Mouse (Mus musculus): ENCODE results near the gene 9930021J03Rik. TPM values are rescaled to one million over a fixed set of nuclear protein-coding genes. Genes with fewer than 3 reads are reported as not detected.

Gene 9930021J03Rik
- polyA plus RNA-seq, 1 experiment, result not detected

GRCm38 (mm10) chr19:29753939-29754338 lies 51.9 kb downstream of the 9930021J03Rik start:
- Histone ChIP-seq H3K27ac (ENCODE audit: insufficient read depth, low read depth, low read length) (no peak overlapping the region), H3K4me3 (ENCODE audit: insufficient read depth, low read depth, low read length) (no peak overlapping the region), H3K4me1 (ENCODE audit: control insufficient read depth, insufficient read depth, low read length) (no peaks in the 10 kb centered on the region)
- TF ChIP-seq POLR2A (IDR thresholded peaks at IDR 0.05; ENCODE audit: insufficient read depth, low read depth, low read length) (no peak), CTCF (IDR thresholded peaks at IDR 0.05; ENCODE audit: insufficient read depth, low read depth, low read length) (no peak)
- 84% methylated on average over 2 of the region's 2 CpGs for WGBS

GRCm38 (mm10) chr19:29750994-29751393 lies 54.8 kb downstream of the 9930021J03Rik start:
- Histone ChIP-seq H3K4me1 (ENCODE audit: control insufficient read depth, insufficient read depth, low read length) (no peaks in the 10 kb centered on the region), H3K27ac (ENCODE audit: insufficient read depth, low read depth, low read length) (no peak overlapping the region), H3K4me3 (ENCODE audit: insufficient read depth, low read depth, low read length) (no peak overlapping the region)
- WGBS, result 96% methylated on average over 3 of the region's 3 CpGs
- no peak for TF ChIP-seq POLR2A (IDR thresholded peaks at IDR 0.05; ENCODE audit: insufficient read depth, low read depth, low read length)
- no peak for TF ChIP-seq CTCF (IDR thresholded peaks at IDR 0.05; ENCODE audit: insufficient read depth, low read depth, low read length)

GRCm38 (mm10) chr19:29743531-29743930 lies 62.3 kb downstream of the 9930021J03Rik start:
- no peak overlapping the region for H3K27ac ChIP-seq (ENCODE audit: insufficient read depth, low read depth, low read length)
- TF ChIP-seq CTCF (IDR thresholded peaks at IDR 0.05; ENCODE audit: insufficient read depth, low read depth, low read length) (no peak), POLR2A (IDR thresholded peaks at IDR 0.05; ENCODE audit: insufficient read depth, low read depth, low read length) (no peak)
- 85% methylated on average over 5 of the region's 5 CpGs for WGBS
- no peaks in the 10 kb centered on the region for H3K4me1 ChIP-seq (ENCODE audit: control insufficient read depth, insufficient read depth, low read length)
- no peak overlapping the region for H3K4me3 ChIP-seq (ENCODE audit: insufficient read depth, low read depth, low read length)

- Histone ChIP-seq H3K4me3 (ENCODE audit: insufficient read depth, low read depth, low read length) (no peak overlapping the region), H3K27ac (ENCODE audit: insufficient read depth, low read depth, low read length) (no peak overlapping the region), H3K4me1 (ENCODE audit: control insufficient read depth, insufficient read depth, low read length) (no peaks in the 10 kb centered on the region)
- no peak for TF ChIP-seq POLR2A (IDR thresholded peaks at IDR 0.05; ENCODE audit: insufficient read depth, low read depth, low read length)
- no peak for TF ChIP-seq CTCF (IDR thresholded peaks at IDR 0.05; ENCODE audit: insufficient read depth, low read depth, low read length)
- WGBS, result 90% methylated on average over 1 of the region's 1 CpGs
Observed at GRCm38 (mm10) chr19:29740661-29741060, 65.1 kb downstream of the 9930021J03Rik start.

- TF ChIP-seq CTCF (IDR thresholded peaks at IDR 0.05; ENCODE audit: insufficient read depth, low read depth, low read length), result no peak
- no peak for TF ChIP-seq POLR2A (IDR thresholded peaks at IDR 0.05; ENCODE audit: insufficient read depth, low read depth, low read length)
- 95% methylated on average over 2 of the region's 2 CpGs for WGBS
- Histone ChIP-seq H3K4me1 (ENCODE audit: control insufficient read depth, insufficient read depth, low read length) (no peaks in the 10 kb centered on the region), H3K4me3 (ENCODE audit: insufficient read depth, low read depth, low read length) (no peak overlapping the region), H3K27ac (ENCODE audit: insufficient read depth, low read depth, low read length) (no peak overlapping the region)
Observed at GRCm38 (mm10) chr19:29739608-29740007, 66.2 kb downstream of the 9930021J03Rik start.

- Histone ChIP-seq H3K4me3 (ENCODE audit: insufficient read depth, low read depth, low read length) (no peak overlapping the region), H3K27ac (ENCODE audit: insufficient read depth, low read depth, low read length) (no peak overlapping the region), H3K4me1 (ENCODE audit: control insufficient read depth, insufficient read depth, low read length) (no peaks in the 10 kb centered on the region)
- TF ChIP-seq POLR2A (IDR thresholded peaks at IDR 0.05; ENCODE audit: insufficient read depth, low read depth, low read length) (no peak), CTCF (IDR thresholded peaks at IDR 0.05; ENCODE audit: insufficient read depth, low read depth, low read length) (no peak)
- 88% methylated on average over 3 of the region's 3 CpGs for WGBS
Observed at GRCm38 (mm10) chr19:29735421-29735820, 70.4 kb downstream of the 9930021J03Rik start.

GRCm38 (mm10) chr19:29718476-29718875 lies 87.3 kb downstream of the 9930021J03Rik start:
- no peaks in the 10 kb centered on the region for H3K4me1 ChIP-seq (ENCODE audit: control insufficient read depth, insufficient read depth, low read length)
- WGBS, result 93% methylated on average over 3 of the region's 3 CpGs
- H3K4me3 ChIP-seq (ENCODE audit: insufficient read depth, low read depth, low read length), result no peak overlapping the region
- TF ChIP-seq CTCF (IDR thresholded peaks at IDR 0.05; ENCODE audit: insufficient read depth, low read depth, low read length), result no peak
- TF ChIP-seq POLR2A (IDR thresholded peaks at IDR 0.05; ENCODE audit: insufficient read depth, low read depth, low read length), result no peak
- H3K27ac ChIP-seq (ENCODE audit: insufficient read depth, low read depth, low read length), result no peak overlapping the region

- TF ChIP-seq POLR2A (IDR thresholded peaks at IDR 0.05; ENCODE audit: insufficient read depth, low read depth, low read length) (no peak), CTCF (IDR thresholded peaks at IDR 0.05; ENCODE audit: insufficient read depth, low read depth, low read length) (no peak)
- H3K4me3 ChIP-seq (ENCODE audit: insufficient read depth, low read depth, low read length), result no peak overlapping the region
- H3K4me1 ChIP-seq (ENCODE audit: control insufficient read depth, insufficient read depth, low read length), result no peaks in the 10 kb centered on the region
- H3K27ac ChIP-seq (ENCODE audit: insufficient read depth, low read depth, low read length), result no peak overlapping the region
- 81% methylated on average over 3 of the region's 3 CpGs for WGBS
Observed at GRCm38 (mm10) chr19:29717854-29718253, 87.9 kb downstream of the 9930021J03Rik start.

GRCm38 (mm10) chr19:29713451-29713850 lies 92.3 kb downstream of the 9930021J03Rik start:
- Histone ChIP-seq H3K4me1 (ENCODE audit: control insufficient read depth, insufficient read depth, low read length) (no peaks in the 10 kb centered on the region), H3K27ac (ENCODE audit: insufficient read depth, low read depth, low read length) (no peak overlapping the region), H3K4me3 (ENCODE audit: insufficient read depth, low read depth, low read length) (no peak overlapping the region)
- WGBS, result 73% methylated on average over 4 of the region's 4 CpGs
- TF ChIP-seq CTCF (IDR thresholded peaks at IDR 0.05; ENCODE audit: insufficient read depth, low read depth, low read length) (no peak), POLR2A (IDR thresholded peaks at IDR 0.05; ENCODE audit: insufficient read depth, low read depth, low read length) (no peak)

GRCm38 (mm10) chr19:29709461-29709860 lies 96.3 kb downstream of the 9930021J03Rik start:
- Histone ChIP-seq H3K4me1 (ENCODE audit: control insufficient read depth, insufficient read depth, low read length) (no peaks in the 10 kb centered on the region), H3K4me3 (ENCODE audit: insufficient read depth, low read depth, low read length) (no peak overlapping the region), H3K27ac (ENCODE audit: insufficient read depth, low read depth, low read length) (no peak overlapping the region)
- 63% methylated on average over 3 of the region's 3 CpGs for WGBS
- no peak for TF ChIP-seq POLR2A (IDR thresholded peaks at IDR 0.05; ENCODE audit: insufficient read depth, low read depth, low read length)
- TF ChIP-seq CTCF (IDR thresholded peaks at IDR 0.05; ENCODE audit: insufficient read depth, low read depth, low read length), result no peak

All from olfactory bulb, adult 2 months (tissue).